Mouse (Mus musculus) G1E (cell line): ENCODE measurements around the gene 2310011J03Rik. TPM values are rescaled to one million over a fixed set of nuclear protein-coding genes. Genes with fewer than 3 reads are reported as not detected.
A peak's percentile ranks its signal among the peaks of the same experiment; 100 is the strongest.

ENCODE experiments used
- ATAC-seq: 2 replicates; pipeline ENCODE4 v1.8.0; 2016; ENCODE audit warnings: mild to moderate bottlenecking; ENCODE audit not compliant: insufficient number of reproducible peaks, poor library complexity, low FRiP score, severe bottlenecking; ENCODE audit errors: extremely low read depth
- DNase-seq: peaks from one replicate; pipeline ENCODE4 v3.0.0; 2012; ENCODE audit warnings: low spot score
- H3K27me3 ChIP-seq: 2 replicates; pipeline ENCODE4 v1.6.1; 2012; ENCODE audit warnings: mild to moderate bottlenecking, low read length, inconsistent platforms; ENCODE audit not compliant: insufficient read depth
- H3K36me3 ChIP-seq: replicated peaks from 2 replicates; pipeline ENCODE3; 2012; ENCODE audit warnings: mild to moderate bottlenecking, inconsistent platforms
- H3K4me1 ChIP-seq: 2 replicates; pipeline ENCODE4 v1.6.1; 2012; ENCODE audit warnings: low read depth, low read length, inconsistent platforms, mixed read lengths; ENCODE audit not compliant: insufficient read depth
- H3K4me3 ChIP-seq: 2 replicates; pipeline ENCODE4 v1.5.1; 2012; ENCODE audit warnings: low read depth, mild to moderate bottlenecking, inconsistent platforms, low read length, moderate library complexity, mixed read lengths
- H3K9me3 ChIP-seq: replicated peaks from 2 replicates; pipeline ENCODE4 v1.6.1; 2012; ENCODE audit warnings: inconsistent platforms
- CTCF ChIP-seq: IDR thresholded peaks from 2 replicates; pipeline ENCODE4 v1.5.1; 2012; ENCODE audit warnings: low read depth, low read length, inconsistent platforms, mixed read lengths
- GATA1 ChIP-seq: IDR thresholded peaks from 2 replicates; pipeline ENCODE4 v1.6.1; 2012; ENCODE audit warnings: borderline replicate concordance, low read length, inconsistent platforms, mixed read lengths
- GATA2 ChIP-seq: IDR thresholded peaks from 2 replicates; pipeline ENCODE4 v1.6.1; 2012; ENCODE audit warnings: low read depth, low read length, inconsistent platforms, borderline replicate concordance
- POLR2AphosphoS5 ChIP-seq: IDR thresholded peaks from 2 replicates; pipeline ENCODE4 v1.6.1; 2012; ENCODE audit warnings: low read depth, low read length, inconsistent platforms; ENCODE audit not compliant: insufficient replicate concordance
- TAL1 ChIP-seq: conservative IDR thresholded peaks from 2 replicates; pipeline ENCODE4 v1.6.1; 2012; ENCODE audit warnings: low read depth, low read length, inconsistent platforms, mixed read lengths
- polyA plus RNA-seq: library from polyadenylated mRNA; stranded (reverse); fragments of >175 nt; gene quantifications from 2 replicates; pipeline ENCODE4 v1.2.3, GENCODE M21; 2012
- total RNA-seq, 2 experiments: library from RNA; stranded (forward) in 1 of 2; stranded (reverse) in 1 of 2; fragments of 200-1000 nt in 1 of 2; fragments of >200 nt in 1 of 2; fragmentation: Nextera tagmentation in 1 of 2; gene quantifications; 2 replicates each; pipeline ENCODE4 v1.2.3; 2014 to 2017

Gene 2310011J03Rik
- total and polyA plus RNA-seq, 3 experiments, result 17.6 to 92.5 (median 27.0) TPM

GRCm38 (mm10) chr10:80325045-80325444, 4.7 kb upstream of the 2310011J03Rik start:
- Histone ChIP-seq H3K4me1 (peaks cover 79% of the 10 kb centered on the region), H3K9me3 (no peaks in the 10 kb centered on the region), H3K27me3 (no peaks in the 10 kb centered on the region; the same call in 1 of the 2 replicates), H3K36me3 (peaks cover 16% of the 10 kb centered on the region), H3K4me3 (peak overlapping the region; percentile 53)
- DNase-seq (no peak), ATAC-seq (no peak)
- TF ChIP-seq GATA2 (no peak), TAL1 (no peak), GATA1 (no peak), CTCF (no peak), POLR2AphosphoS5 (no peak)

GRCm38 (mm10) chr10:80324120-80325037, 4.0 kb upstream of the 2310011J03Rik start:
- H3K9me3 ChIP-seq, result no peaks in the 10 kb centered on the region
- no peaks in the 10 kb centered on the region; the same call in 1 of the 2 replicates for H3K27me3 ChIP-seq
- DNase-seq (no peak), ATAC-seq (no peak)
- peaks cover 19% of the 10 kb centered on the region for H3K36me3 ChIP-seq
- peaks cover 80% of the 10 kb centered on the region for H3K4me1 ChIP-seq
- no peak for TF ChIP-seq GATA2
- TF ChIP-seq GATA1, result no peak
- TF ChIP-seq CTCF, result no peak
- no peak for TF ChIP-seq POLR2AphosphoS5
- TF ChIP-seq TAL1, result no peak
- peak overlapping the region; percentile 93 for H3K4me3 ChIP-seq

- H3K27me3 ChIP-seq, result no peaks in the 10 kb centered on the region; the same call in 1 of the 2 replicates
- peak; percentile 82 for DNase-seq
- no peak for ATAC-seq
- peaks cover 80% of the 10 kb centered on the region for H3K4me1 ChIP-seq
- no peak for TF ChIP-seq GATA2
- TF ChIP-seq TAL1, result no peak
- no peak for TF ChIP-seq CTCF
- TF ChIP-seq GATA1, result no peak
- TF ChIP-seq POLR2AphosphoS5, result no peak
- H3K36me3 ChIP-seq, result peaks cover 28% of the 10 kb centered on the region
- peak overlapping the region; percentile 93 for H3K4me3 ChIP-seq
- no peaks in the 10 kb centered on the region for H3K9me3 ChIP-seq
These were observed 3.2 kb upstream of the 2310011J03Rik start for GRCm38 (mm10) chr10:80323261-80324119.

DNA sequence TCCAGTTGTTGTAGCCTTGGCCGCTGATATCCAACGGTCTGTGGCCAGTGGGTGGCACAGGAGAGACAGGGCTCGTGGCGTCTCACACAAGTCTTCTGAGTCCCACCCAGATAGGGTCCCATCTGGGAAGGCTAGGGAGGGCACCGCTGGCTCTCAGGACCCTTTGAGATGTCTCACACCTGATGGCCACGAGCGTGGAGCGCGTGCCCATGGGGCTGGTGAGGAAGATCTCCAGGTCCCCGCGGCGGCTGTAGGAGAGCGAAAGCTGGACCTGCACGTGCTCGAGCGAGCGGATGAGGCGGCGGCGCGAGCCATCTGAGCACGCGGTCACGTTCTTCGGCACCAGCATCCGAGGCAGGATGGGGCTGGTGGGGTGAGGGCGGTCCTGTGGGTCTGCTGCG, 2.5 kb upstream of the 2310011J03Rik start:
- TF ChIP-seq GATA2 (no peak), GATA1 (no peak), POLR2AphosphoS5 (no peak), CTCF (no peak), TAL1 (no peak)

GRCm38 (mm10) chr10:80321670-80322581, 1.6 kb upstream of the 2310011J03Rik start:
- ATAC-seq (no peak), DNase-seq (no peak)
- Histone ChIP-seq H3K27me3 (no peaks in the 10 kb centered on the region; the same call in 1 of the 2 replicates), H3K36me3 (peaks cover 44% of the 10 kb centered on the region), H3K4me1 (peaks cover 86% of the 10 kb centered on the region), H3K4me3 (peak overlapping the region; percentile 93; the same call in 1 of the 2 replicates), H3K9me3 (no peaks in the 10 kb centered on the region)
- TF ChIP-seq CTCF (no peak), TAL1 (no peak), GATA2 (no peak), GATA1 (no peak), POLR2AphosphoS5 (no peak)

More for the DNA sequence above, 2.5 kb upstream of the 2310011J03Rik start:
- Histone ChIP-seq H3K4me1 (peaks cover 80% of the 10 kb centered on the region), H3K4me3 (peak overlapping the region; percentile 93), H3K36me3 (peaks cover 35% of the 10 kb centered on the region), H3K27me3 (no peaks in the 10 kb centered on the region; the same call in 1 of the 2 replicates), H3K9me3 (no peaks in the 10 kb centered on the region)
- DNase-seq (no peak), ATAC-seq (no peak)

DNA sequence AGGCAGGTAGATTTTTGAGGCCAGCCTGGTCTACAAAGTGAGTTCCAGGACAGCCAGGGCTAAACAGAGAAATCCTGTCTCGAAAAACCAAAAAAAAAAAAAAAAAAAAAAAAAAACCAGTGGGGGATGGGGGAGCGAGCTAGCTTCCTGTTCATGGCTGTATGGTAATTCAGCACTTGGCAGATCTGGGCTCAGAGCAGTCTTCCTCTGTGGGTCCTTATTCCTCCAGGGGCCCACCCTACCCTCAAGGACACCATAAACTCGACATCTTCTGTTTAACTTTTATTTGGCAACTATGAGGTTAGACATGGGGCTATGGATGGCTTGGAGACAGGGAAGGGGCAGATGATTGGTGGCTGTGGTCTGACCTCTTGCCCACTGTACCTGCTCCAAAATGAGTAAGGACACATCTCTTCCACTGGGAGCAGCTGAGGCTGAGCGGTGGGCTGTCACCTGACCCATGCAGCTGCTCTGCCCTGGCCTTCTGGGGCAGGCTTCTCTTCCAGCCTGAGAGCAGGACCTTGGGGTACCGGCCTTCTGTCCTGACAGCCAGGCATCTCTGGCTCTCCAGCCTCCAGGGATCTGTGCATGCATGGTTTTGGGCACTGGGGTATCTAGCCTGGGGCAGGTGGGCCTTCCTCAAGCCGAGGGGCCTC, 805 bp upstream of the 2310011J03Rik start:
- DNase-seq (no peak), ATAC-seq (no peak)
- H3K9me3 ChIP-seq, result no peaks in the 10 kb centered on the region
- peaks cover 91% of the 10 kb centered on the region for H3K4me1 ChIP-seq
- TF ChIP-seq GATA1 (no peak), CTCF (no peak), TAL1 (no peak), POLR2AphosphoS5 (no peak), GATA2 (no peak)
- H3K27me3 ChIP-seq, result no peaks in the 10 kb centered on the region; the same call in 1 of the 2 replicates
- peaks cover 51% of the 10 kb centered on the region for H3K36me3 ChIP-seq
- peak overlapping the region; percentile 94; the same call in 1 of the 2 replicates for H3K4me3 ChIP-seq
